Mouse (Mus musculus) myocyte (in vitro differentiated cells): ENCODE data around the gene H2-Ob.

Experiments
- CEBPB ChIP-seq: IDR thresholded peaks from 2 replicates; pipeline ENCODE4 v1.6.1; 2011; ENCODE audit warnings: mild to moderate bottlenecking, moderate library complexity; ENCODE audit not compliant: poor library complexity, insufficient read depth, severe bottlenecking
- E2F4 ChIP-seq: IDR thresholded peaks from one replicate; pipeline ENCODE4 v1.6.1; 2011; ENCODE audit warnings: mild to moderate bottlenecking, control low read depth, moderate library complexity; ENCODE audit not compliant: insufficient read depth
- MAX ChIP-seq: IDR thresholded peaks from one replicate; pipeline ENCODE4 v1.6.1; 2011; ENCODE audit warnings: low read depth, mild to moderate bottlenecking, control low read depth
- MYOD1 ChIP-seq, 3 experiments: IDR thresholded peaks; one replicate each; pipeline ENCODE4 v1.6.1; 2011; ENCODE audit warnings: control low read depth in 2 of 3, low read depth in 2 of 3, mild to moderate bottlenecking in 2 of 3, moderate library complexity in 1 of 3; ENCODE audit not compliant: insufficient read length in 2 of 3, control insufficient read depth in 1 of 3
- MYOG ChIP-seq, 3 experiments: IDR thresholded peaks; one replicate each; pipeline ENCODE4 v1.6.1; 2011; ENCODE audit warnings: control low read depth in 2 of 3, low read depth in 2 of 3, mild to moderate bottlenecking in 2 of 3; ENCODE audit not compliant: insufficient read length in 2 of 3, control insufficient read depth in 1 of 3, insufficient read depth in 1 of 3
- POLR2A ChIP-seq: IDR thresholded peaks from one replicate; pipeline ENCODE4 v1.6.1; 2011; ENCODE audit warnings: low read depth, mild to moderate bottlenecking, control low read depth, moderate library complexity; ENCODE audit not compliant: insufficient read length
- REST ChIP-seq: IDR thresholded peaks from one replicate; pipeline ENCODE4 v1.6.1; 2011; ENCODE audit warnings: mild to moderate bottlenecking, control low read depth, moderate library complexity; ENCODE audit not compliant: insufficient read depth, insufficient read length
- SRF ChIP-seq: IDR thresholded peaks from one replicate; pipeline ENCODE4 v1.6.1; 2011; ENCODE audit warnings: low read depth; ENCODE audit not compliant: control insufficient read depth, insufficient read length
- TCF12 ChIP-seq: IDR thresholded peaks from one replicate; pipeline ENCODE4 v1.6.1; 2011; ENCODE audit warnings: mild to moderate bottlenecking, control low read depth; ENCODE audit not compliant: poor library complexity, insufficient read depth, severe bottlenecking
- TCF3 ChIP-seq: IDR thresholded peaks from one replicate; pipeline ENCODE4 v1.6.1; 2011; ENCODE audit warnings: low read depth, control low read depth; ENCODE audit not compliant: insufficient read length

GRCm38 (mm10) chr17:34288131-34288530, 49.4 kb downstream of the H2-Ob start:
- TF ChIP-seq POLR2A (no peak), CEBPB (no peak), MYOD1 (IDR thresholded peaks at IDR 0.05; ENCODE audit: control insufficient read depth in 1 of 3, insufficient read length in 2 of 3, low read depth in 2 of 3) (no peak), REST (no peak), MYOG (IDR thresholded peaks at IDR 0.05; ENCODE audit: control insufficient read depth in 1 of 3, insufficient read depth in 1 of 3, insufficient read length in 2 of 3, low read depth in 2 of 3) (no peak), MAX (no peak), E2F4 (no peak), TCF3 (no peak), TCF12 (no peak), SRF (no peak)
